Mouse (Mus musculus): ENCODE data around the gene Angptl4. TPM values are rescaled to one million over a fixed set of nuclear protein-coding genes. Genes with fewer than 3 reads are reported as not detected.
A peak's percentile ranks its signal among the peaks of the same experiment; 100 is the strongest.

Angptl4 gene
- polyA plus RNA-seq, 1 experiment from 2014 or later, result 93.5 TPM

DNA sequence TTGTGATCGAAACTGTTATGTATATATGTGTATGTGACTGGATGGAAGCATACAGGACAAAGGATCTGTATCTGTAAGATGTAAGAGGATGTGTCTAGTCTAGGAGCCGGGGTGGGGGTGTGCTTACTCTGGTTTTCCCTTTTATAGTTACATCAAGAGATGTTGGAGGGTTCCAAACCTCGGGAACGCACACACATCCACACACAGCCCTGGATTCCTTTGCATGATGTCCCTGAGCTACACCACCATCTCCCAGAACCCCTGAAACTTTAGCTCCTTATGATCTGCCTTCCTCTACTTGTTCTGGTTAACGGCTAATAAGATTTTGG lies 1.7 kb downstream of the Angptl4 start:
- 64% methylated on average over 5 of the region's 5 CpGs for whole genome bisulfite sequencing (ENCODE audit: insufficient replicate concordance)
- Histone ChIP-seq H3K4me2 (ENCODE audit: low read depth, low read length) (peak overlapping the region; percentile 91), H3K9me3 (ENCODE audit: low read length) (no peaks in the 10 kb centered on the region), H3K27me3 (ENCODE audit: insufficient read depth, low read length) (no peaks in the 10 kb centered on the region), H3K27ac (ENCODE audit: low read depth) (peak overlapping the region; percentile 96), H3K9ac (replicated peaks) (peak overlapping the region; percentile 77), H3K4me1 (ENCODE audit: insufficient read depth) (peaks cover 58% of the 10 kb centered on the region), H3K4me3 (ENCODE audit: low read depth, low read length) (peak overlapping the region; percentile 65), H3K36me3 (replicated peaks; ENCODE audit: insufficient read depth, low read length) (peaks cover 32% of the 10 kb centered on the region)
- DNase-seq (no peak), ATAC-seq (no peak)
- TF ChIP-seq EP300 (IDR thresholded peaks at IDR 0.05; ENCODE audit: low read depth), result no peak
- no peak for TF ChIP-seq CTCF (IDR thresholded peaks at IDR 0.05; ENCODE audit: low read depth)

DNA sequence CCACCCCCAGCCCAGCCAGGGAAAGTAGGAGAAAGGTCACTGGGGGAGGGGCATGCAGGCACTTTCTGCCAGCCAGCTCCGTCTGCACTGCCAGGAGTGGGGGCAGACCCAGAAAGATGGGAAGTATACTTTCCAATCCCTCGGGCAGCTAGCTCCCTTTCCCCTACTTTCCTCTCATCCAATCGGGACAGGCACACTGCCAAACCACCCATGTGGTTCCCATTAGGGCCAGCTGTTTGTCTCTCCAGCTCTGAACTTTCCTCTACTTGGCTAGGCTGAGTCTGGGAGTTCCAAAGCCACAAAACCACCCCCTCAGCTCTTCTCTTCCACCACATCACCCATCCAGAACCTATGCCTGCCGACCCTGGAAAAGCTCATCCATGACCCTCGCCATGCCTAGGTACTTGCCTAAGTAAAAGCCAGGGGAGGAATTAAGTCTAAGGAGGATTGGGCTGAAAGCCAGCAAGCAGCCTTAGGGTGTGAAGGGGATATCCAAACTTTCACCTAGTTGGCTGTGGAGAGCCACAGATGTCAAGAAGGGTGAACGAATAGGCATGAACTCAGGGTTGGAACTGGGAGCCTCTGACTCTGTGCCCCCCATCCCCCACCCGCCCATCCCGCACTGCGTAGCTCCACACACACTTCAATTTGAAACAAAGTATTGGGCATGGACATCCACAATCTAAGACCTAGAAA lies 2.2 kb downstream of the Angptl4 start:
- Histone ChIP-seq H3K9me3 (ENCODE audit: low read length) (no peaks in the 10 kb centered on the region), H3K4me3 (ENCODE audit: low read depth, low read length) (peak overlapping the region; percentile 65), H3K9ac (replicated peaks) (peak overlapping the region; percentile 77), H3K27me3 (ENCODE audit: insufficient read depth, low read length) (no peaks in the 10 kb centered on the region), H3K4me1 (ENCODE audit: insufficient read depth) (peaks cover 58% of the 10 kb centered on the region), H3K36me3 (replicated peaks; ENCODE audit: insufficient read depth, low read length) (peaks cover 34% of the 10 kb centered on the region), H3K27ac (ENCODE audit: low read depth) (peak overlapping the region; percentile 96), H3K4me2 (ENCODE audit: low read depth, low read length) (peak overlapping the region; percentile 91)
- 46% methylated on average over 9 of the region's 9 CpGs for WGBS (ENCODE audit: insufficient replicate concordance)
- ATAC-seq (peak; percentile 75), DNase-seq (peak; percentile 82)
- TF ChIP-seq EP300 (IDR thresholded peaks at IDR 0.05; ENCODE audit: low read depth) (peak; percentile 82), CTCF (IDR thresholded peaks at IDR 0.05; ENCODE audit: low read depth) (no peak)

GRCm38 (mm10) chr17:33775287-33775686 lies 6.3 kb downstream of the Angptl4 start:
- H3K4me3 ChIP-seq (ENCODE audit: low read depth, low read length), result no peak overlapping the region
- H3K4me2 ChIP-seq (ENCODE audit: low read depth, low read length), result no peak overlapping the region
- TF ChIP-seq CTCF (IDR thresholded peaks at IDR 0.05; ENCODE audit: low read depth), result no peak
- TF ChIP-seq EP300 (IDR thresholded peaks at IDR 0.05; ENCODE audit: low read depth), result no peak
- no peak overlapping the region for H3K9ac ChIP-seq (replicated peaks)
- no peak for DNase-seq
- H3K27ac ChIP-seq (ENCODE audit: low read depth), result peak overlapping the region; percentile 90
- no peak for ATAC-seq
- H3K4me1 ChIP-seq (ENCODE audit: insufficient read depth), result peaks cover 26% of the 10 kb centered on the region
- no peaks in the 10 kb centered on the region for H3K9me3 ChIP-seq (ENCODE audit: low read length)
- H3K27me3 ChIP-seq (ENCODE audit: insufficient read depth, low read length), result no peaks in the 10 kb centered on the region
- peaks cover 34% of the 10 kb centered on the region for H3K36me3 ChIP-seq (replicated peaks; ENCODE audit: insufficient read depth, low read length)
- 88% methylated on average over 4 of the region's 4 CpGs for WGBS (ENCODE audit: insufficient replicate concordance)

DNA sequence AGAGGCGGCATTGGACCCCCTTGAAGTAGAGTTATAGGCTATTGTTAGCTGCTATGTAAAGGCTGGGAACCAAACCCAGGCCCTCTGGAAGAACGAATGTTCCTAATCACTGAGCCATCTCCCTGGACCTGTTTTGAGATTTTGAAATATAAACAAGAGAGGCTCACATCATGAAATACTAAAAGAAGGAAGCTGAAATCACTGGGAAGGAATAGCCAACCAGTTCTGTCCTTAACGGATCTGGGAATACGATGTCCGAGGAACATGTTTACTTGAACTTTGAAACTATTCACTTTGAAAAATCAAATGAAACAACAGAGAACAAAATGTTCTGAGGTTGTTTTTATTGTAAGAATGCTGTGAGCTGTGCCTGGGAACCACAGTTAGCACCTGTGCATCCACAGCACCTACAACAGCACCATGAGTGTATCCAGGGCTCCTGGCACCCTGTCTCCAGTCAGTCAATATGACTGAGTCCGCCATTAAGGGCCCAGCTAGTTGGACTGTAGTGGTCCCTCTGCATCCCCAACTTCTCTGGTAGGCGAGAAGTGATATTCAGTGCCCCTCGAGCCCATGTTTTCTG lies 7.0 kb downstream of the Angptl4 start:
- 71% methylated on average over 8 of the region's 8 CpGs for WGBS (ENCODE audit: insufficient replicate concordance)
- peak overlapping the region; percentile 90 for H3K27ac ChIP-seq (ENCODE audit: low read depth)

DNA sequence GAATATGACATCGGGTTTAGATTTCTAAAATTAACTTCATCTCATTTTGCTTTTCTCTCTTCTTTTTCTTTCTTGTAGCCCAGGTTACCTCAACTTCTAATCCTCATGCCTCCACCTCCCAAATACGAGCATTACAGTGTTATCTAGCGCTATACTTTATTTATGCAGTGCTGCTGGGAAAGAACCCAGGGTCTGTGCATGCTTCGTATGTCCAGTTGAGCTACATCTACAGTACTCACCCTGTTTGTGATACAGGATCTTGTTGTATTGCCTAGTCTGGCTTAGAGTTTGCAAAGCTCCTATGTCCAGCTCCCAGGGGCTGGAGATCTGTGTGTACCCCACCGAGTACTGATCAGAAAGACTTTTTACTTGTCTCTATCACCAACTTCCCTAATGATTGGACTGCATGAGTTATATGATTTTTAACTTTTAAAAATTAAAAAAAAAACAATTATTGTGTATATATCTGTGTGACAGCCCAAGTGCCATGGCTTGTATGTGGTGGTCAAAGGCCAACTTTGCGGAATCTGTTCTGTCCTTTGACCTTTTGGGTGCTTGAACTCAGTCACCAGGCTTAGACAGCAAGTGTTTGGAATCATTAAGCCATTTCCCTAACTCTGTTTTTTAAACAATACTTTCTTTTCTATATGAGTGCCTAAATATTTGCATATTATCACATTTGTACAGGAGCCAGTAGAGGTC lies 7.6 kb downstream of the Angptl4 start:
- no peak for TF ChIP-seq EP300 (IDR thresholded peaks at IDR 0.05; ENCODE audit: low read depth)
- TF ChIP-seq CTCF (IDR thresholded peaks at IDR 0.05; ENCODE audit: low read depth), result no peak
- WGBS (ENCODE audit: insufficient replicate concordance), result 75% methylated on average over 6 of the region's 6 CpGs
- Histone ChIP-seq H3K27ac (ENCODE audit: low read depth) (peak overlapping the region; percentile 90), H3K4me3 (ENCODE audit: low read depth, low read length) (no peak overlapping the region), H3K27me3 (ENCODE audit: insufficient read depth, low read length) (no peaks in the 10 kb centered on the region), H3K36me3 (replicated peaks; ENCODE audit: insufficient read depth, low read length) (peaks cover 34% of the 10 kb centered on the region), H3K4me1 (ENCODE audit: insufficient read depth) (peaks cover 14% of the 10 kb centered on the region), H3K9me3 (ENCODE audit: low read length) (no peaks in the 10 kb centered on the region), H3K9ac (replicated peaks) (no peak overlapping the region), H3K4me2 (ENCODE audit: low read depth, low read length) (no peak overlapping the region)
- ATAC-seq, result 0 out of 2 replicates have a peak, but pooled peaks have one; percentile 8
- no peak for DNase-seq

More for the DNA sequence above, 7.0 kb downstream of the Angptl4 start:
- peaks cover 34% of the 10 kb centered on the region for H3K36me3 ChIP-seq (replicated peaks; ENCODE audit: insufficient read depth, low read length)
- no peak overlapping the region for H3K9ac ChIP-seq (replicated peaks)
- H3K4me2 ChIP-seq (ENCODE audit: low read depth, low read length), result no peak overlapping the region
- TF ChIP-seq EP300 (IDR thresholded peaks at IDR 0.05; ENCODE audit: low read depth) (peak; percentile 94), CTCF (IDR thresholded peaks at IDR 0.05; ENCODE audit: low read depth) (no peak)
- H3K9me3 ChIP-seq (ENCODE audit: low read length), result no peaks in the 10 kb centered on the region
- H3K27me3 ChIP-seq (ENCODE audit: insufficient read depth, low read length), result no peaks in the 10 kb centered on the region
- no peak overlapping the region for H3K4me3 ChIP-seq (ENCODE audit: low read depth, low read length)
- H3K4me1 ChIP-seq (ENCODE audit: insufficient read depth), result peaks cover 20% of the 10 kb centered on the region
- DNase-seq, result no peak
- peak; percentile 59 for ATAC-seq

DNA sequence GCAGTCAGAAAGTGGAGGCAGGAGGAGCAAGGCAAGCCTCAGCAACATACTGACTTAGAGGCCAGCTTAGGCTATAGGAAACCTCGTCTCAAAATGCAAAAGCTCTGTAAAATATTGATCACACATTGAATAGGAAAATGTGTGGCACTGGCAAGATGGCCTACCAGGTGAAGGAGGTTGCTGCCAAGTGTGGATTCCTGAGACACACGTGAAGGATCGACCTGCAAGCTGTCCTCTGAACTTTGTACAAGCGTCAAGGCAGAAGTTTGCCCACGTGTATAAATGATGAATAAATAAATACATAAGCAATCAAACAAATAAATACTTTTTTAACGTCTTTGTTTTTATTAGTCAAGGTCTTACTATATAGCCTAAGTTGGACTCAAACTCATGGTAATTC lies 8.2 kb downstream of the Angptl4 start:
- no peak for ATAC-seq
- H3K27ac ChIP-seq (ENCODE audit: low read depth), result no peak overlapping the region

More for the DNA sequence above, 8.2 kb downstream of the Angptl4 start:
- Histone ChIP-seq H3K4me3 (ENCODE audit: low read depth, low read length) (no peak overlapping the region), H3K9me3 (ENCODE audit: low read length) (no peaks in the 10 kb centered on the region), H3K4me1 (ENCODE audit: insufficient read depth) (peaks cover 9% of the 10 kb centered on the region), H3K36me3 (replicated peaks; ENCODE audit: insufficient read depth, low read length) (peaks cover 33% of the 10 kb centered on the region), H3K4me2 (ENCODE audit: low read depth, low read length) (no peak overlapping the region), H3K9ac (replicated peaks) (no peak overlapping the region), H3K27me3 (ENCODE audit: insufficient read depth, low read length) (no peaks in the 10 kb centered on the region)
- WGBS (ENCODE audit: insufficient replicate concordance), result 68% methylated on average over 6 of the region's 6 CpGs
- no peak for DNase-seq
- TF ChIP-seq EP300 (IDR thresholded peaks at IDR 0.05; ENCODE audit: low read depth) (no peak), CTCF (IDR thresholded peaks at IDR 0.05; ENCODE audit: low read depth) (no peak)

Measured in liver, postnatal 0 days (tissue).